Mouse (Mus musculus) heart, embryonic 11.5 days (tissue): Measurements from ENCODE around the gene Stau1. TPM values are rescaled to one million over a fixed set of nuclear protein-coding genes. Genes with fewer than 3 reads are reported as not detected.

Experiments
- ATAC-seq: fragments of 200-750 bp; cut with Nextera tagmentation; replicated peaks from 2 replicates; pipeline ENCODE4 v1.8.0; 2017; ENCODE audit warnings: moderate library complexity; ENCODE audit not compliant: insufficient number of reproducible peaks, low FRiP score, low TSS enrichment
- H3K27ac ChIP-seq: fragments of 300-500 bp; sonication (generic); 2 replicates; pipeline ENCODE4 v1.5.1; 2014; ENCODE audit warnings: mild to moderate bottlenecking, low read depth, low read length
- H3K27me3 ChIP-seq: fragments of 300-500 bp; sonication (generic); 2 replicates; pipeline ENCODE4 v1.6.1; 2014; ENCODE audit warnings: mild to moderate bottlenecking, low read length, mixed read lengths; ENCODE audit not compliant: control insufficient read depth, insufficient read depth
- H3K36me3 ChIP-seq: fragments of 300-500 bp; sonication (generic); 2 replicates; pipeline ENCODE4 v1.6.1; 2014; ENCODE audit warnings: mild to moderate bottlenecking, low read length, moderate library complexity, mixed read lengths; ENCODE audit not compliant: control insufficient read depth, insufficient read depth
- H3K4me1 ChIP-seq: fragments of 300-500 bp; sonication (generic); 2 replicates; pipeline ENCODE4 v1.6.1; 2014; ENCODE audit warnings: low read length; ENCODE audit not compliant: control insufficient read depth, insufficient read depth
- H3K4me2 ChIP-seq: fragments of 300-500 bp; sonication (generic); 2 replicates; pipeline ENCODE4 v1.6.1; 2014; ENCODE audit warnings: mild to moderate bottlenecking, moderate library complexity
- H3K4me3 ChIP-seq: fragments of 300-500 bp; sonication (generic); 2 replicates; pipeline ENCODE4 v1.5.1; 2014; ENCODE audit warnings: low read depth, low read length
- H3K9ac ChIP-seq: fragments of 300-500 bp; sonication (generic); 2 replicates; pipeline ENCODE4 v1.6.1; 2014; ENCODE audit warnings: mild to moderate bottlenecking, low read depth, low read length, moderate library complexity
- H3K9me3 ChIP-seq: fragments of 300-500 bp; sonication (generic); replicated peaks from 2 replicates; pipeline ENCODE4 v1.6.1; 2016; ENCODE audit warnings: low read length; ENCODE audit not compliant: control insufficient read depth
- WGBS: fragments of 180-500 bp; shearing (Covaris S2); extraction: QIAGEN DNeasy Blood & Tissue Kit; methylation state at CpG from one replicate; pipeline ENCODE4 v1.1.7; 2014; ENCODE audit not compliant: insufficient replicate concordance; 5-methylcytosine and 5-hydroxymethylcytosine counted together
- polyA plus RNA-seq: library from polyadenylated mRNA; unstranded; fragments of >200 nt; fragmentation: Nextera tagmentation; extraction: Ambion mirVana; gene quantifications from 2 replicates; pipeline ENCODE4 v1.2.1, GENCODE M21; 2014

Stau1 gene
- polyA plus RNA-seq, 1 experiment from 2014 or later: 55.6 TPM

GRCm38 (mm10) chr2:167004099-167004854 is 8.2 kb upstream of the Stau1 start:
- Histone ChIP-seq H3K9me3 (no peaks in the 10 kb centered on the region), H3K4me2 (no peak overlapping the region), H3K27me3 (no peaks in the 10 kb centered on the region), H3K9ac (no peak overlapping the region), H3K36me3 (no peaks in the 10 kb centered on the region), H3K4me1 (no peaks in the 10 kb centered on the region), H3K4me3 (no peak overlapping the region), H3K27ac (no peak overlapping the region)
- 42% methylated on average over 8 of the region's 8 CpGs for whole genome bisulfite sequencing
- no peak for ATAC-seq

DNA sequence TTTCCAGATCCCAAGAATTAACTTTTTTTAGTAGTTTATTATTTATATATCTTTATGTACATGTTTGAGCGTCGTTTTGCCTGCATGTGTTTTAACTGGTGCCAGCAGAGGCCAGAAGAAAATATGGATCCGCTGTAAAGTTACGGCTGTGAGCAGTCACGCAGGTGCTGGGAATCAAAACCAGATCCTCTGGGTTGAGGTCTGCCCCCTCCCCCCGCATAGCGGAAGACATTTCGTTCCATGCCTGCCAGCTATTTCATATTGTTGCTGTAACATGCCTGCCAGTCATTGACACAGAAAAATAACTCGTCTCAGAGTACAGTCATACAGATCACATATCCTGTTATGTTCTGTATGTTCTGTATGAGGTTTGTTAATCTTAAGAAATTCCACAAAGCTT is 5.4 kb upstream of the Stau1 start:
- Histone ChIP-seq H3K27me3 (no peaks in the 10 kb centered on the region), H3K36me3 (no peaks in the 10 kb centered on the region), H3K27ac (no peak overlapping the region), H3K4me1 (no peaks in the 10 kb centered on the region), H3K9me3 (no peaks in the 10 kb centered on the region), H3K4me3 (no peak overlapping the region), H3K4me2 (no peak overlapping the region), H3K9ac (no peak overlapping the region)
- ATAC-seq: no peak
- 79% methylated on average over 9 of the region's 9 CpGs for WGBS

DNA sequence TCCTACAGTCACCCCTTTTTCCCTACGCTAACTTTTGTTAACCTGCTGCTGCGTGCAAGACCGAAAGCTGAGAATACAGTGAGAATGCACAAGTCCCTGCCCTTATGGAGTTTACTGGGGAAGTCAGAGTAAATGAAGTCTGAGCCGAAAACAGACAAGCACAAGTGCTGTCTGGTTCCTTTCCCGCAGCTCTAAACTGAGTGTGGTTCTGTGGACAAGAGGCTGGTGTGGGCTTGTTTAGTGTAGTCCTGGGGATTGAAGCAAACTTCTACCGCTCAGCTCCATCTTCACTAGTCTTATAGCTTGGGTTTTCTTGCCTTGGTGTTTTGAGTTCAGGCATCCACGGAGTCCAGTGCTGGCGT is 415 bp upstream of the Stau1 start:
- ATAC-seq: peak; percentile 24
- H3K9me3 ChIP-seq: no peaks in the 10 kb centered on the region
- no peaks in the 10 kb centered on the region for H3K27me3 ChIP-seq
- H3K4me1 ChIP-seq: peaks cover 18% of the 10 kb centered on the region
- peak overlapping the region; percentile 98 for H3K27ac ChIP-seq
- peak overlapping the region; percentile 80 for H3K9ac ChIP-seq
- H3K4me3 ChIP-seq: peak overlapping the region; percentile 85
- no peaks in the 10 kb centered on the region for H3K36me3 ChIP-seq
- WGBS: 35% methylated on average over 8 of the region's 8 CpGs
- H3K4me2 ChIP-seq: peak overlapping the region; percentile 63

DNA sequence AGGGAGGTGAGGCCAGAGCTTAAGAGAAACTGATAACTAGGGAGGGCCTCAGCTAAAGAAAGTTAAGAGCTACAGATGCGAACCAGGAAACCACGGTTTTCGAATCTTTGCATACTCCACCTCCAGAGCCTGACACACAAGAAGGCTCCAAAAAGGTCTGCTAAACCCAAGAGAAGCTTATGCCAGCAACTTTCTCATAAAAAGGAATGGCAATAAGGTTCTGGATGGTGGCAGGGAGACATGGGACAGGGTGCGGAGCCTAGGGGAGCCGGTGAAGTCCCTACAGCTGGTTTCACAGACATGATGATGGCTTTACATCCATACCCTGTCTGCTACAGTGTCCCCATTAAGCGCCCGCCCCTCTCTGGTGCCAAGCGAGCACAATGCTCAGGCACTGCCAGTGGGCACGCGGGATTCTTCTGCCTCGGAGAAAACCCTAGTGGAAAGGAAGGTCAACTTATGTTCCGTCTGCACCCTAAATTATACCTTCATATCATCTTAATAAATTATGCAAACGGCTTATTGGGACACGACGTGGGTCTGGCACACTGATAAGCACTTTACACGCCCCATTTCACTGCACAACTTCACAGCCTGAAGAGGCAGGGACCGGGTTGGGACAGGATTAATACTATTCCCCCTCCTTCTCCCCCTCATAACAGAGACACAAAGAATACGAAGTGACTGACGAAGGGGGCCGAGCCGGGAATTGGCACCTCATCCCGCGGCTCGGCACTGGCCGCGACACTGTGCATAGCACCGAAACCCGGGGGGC is 891 bp downstream of the Stau1 start:
- Histone ChIP-seq H3K27ac (peak overlapping the region; percentile 98), H3K9me3 (no peaks in the 10 kb centered on the region), H3K36me3 (no peaks in the 10 kb centered on the region), H3K27me3 (no peaks in the 10 kb centered on the region), H3K9ac (peak overlapping the region; percentile 94), H3K4me3 (peak overlapping the region; percentile 85), H3K4me2 (peak overlapping the region; percentile 95), H3K4me1 (peaks cover 26% of the 10 kb centered on the region)
- ATAC-seq: no peak
- 3% methylated on average over 28 of the region's 28 CpGs for WGBS

- H3K9me3 ChIP-seq: no peaks in the 10 kb centered on the region
- ATAC-seq: no peak
- H3K9ac ChIP-seq: no peak overlapping the region
- peaks cover 26% of the 10 kb centered on the region for H3K4me1 ChIP-seq
- no peak overlapping the region for H3K27ac ChIP-seq
- no peaks in the 10 kb centered on the region for H3K27me3 ChIP-seq
- no peak overlapping the region for H3K4me3 ChIP-seq
- H3K36me3 ChIP-seq: no peaks in the 10 kb centered on the region
- no peak overlapping the region for H3K4me2 ChIP-seq
These were observed 4.2 kb downstream of the Stau1 start for GRCm38 (mm10) chr2:166991945-166992344.

- Histone ChIP-seq H3K27me3 (no peaks in the 10 kb centered on the region), H3K9me3 (no peaks in the 10 kb centered on the region), H3K4me1 (peaks cover 26% of the 10 kb centered on the region), H3K4me2 (no peak overlapping the region), H3K36me3 (no peaks in the 10 kb centered on the region), H3K9ac (no peak overlapping the region), H3K4me3 (no peak overlapping the region), H3K27ac (no peak overlapping the region)
- WGBS: 72% methylated on average over 7 of the region's 7 CpGs
- no peak for ATAC-seq
These were observed 5.2 kb downstream of the Stau1 start for GRCm38 (mm10) chr2:166990861-166991260.

DNA sequence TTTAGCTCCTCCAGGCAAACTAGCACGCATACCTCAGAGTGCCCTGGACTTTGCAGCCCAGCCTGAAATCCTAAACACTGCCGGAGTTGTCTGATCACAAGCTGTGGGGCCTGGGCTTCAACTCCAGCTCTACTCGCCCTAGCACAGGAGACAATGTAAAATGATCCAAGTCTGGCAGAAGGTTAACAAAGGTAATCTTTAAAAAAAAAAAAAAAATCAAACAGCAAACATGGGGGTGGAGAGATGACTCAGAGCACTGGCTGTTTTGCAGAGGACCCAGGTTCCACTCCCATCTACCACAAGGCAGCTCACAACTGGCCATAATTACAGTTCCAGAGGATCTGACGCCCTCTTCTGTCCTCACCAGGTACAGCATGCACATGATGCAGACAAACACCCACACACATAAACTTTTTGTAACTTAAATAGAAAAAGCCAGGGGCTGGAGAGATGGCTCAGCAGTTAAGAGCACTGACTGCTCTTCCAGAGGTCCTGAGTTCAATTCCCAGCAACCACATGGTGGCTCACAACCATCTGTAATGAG is 12.7 kb downstream of the Stau1 start:
- ATAC-seq: no peak
- Histone ChIP-seq H3K4me2 (no peak overlapping the region), H3K9ac (no peak overlapping the region), H3K4me1 (no peaks in the 10 kb centered on the region), H3K27me3 (no peaks in the 10 kb centered on the region), H3K36me3 (no peaks in the 10 kb centered on the region), H3K4me3 (no peak overlapping the region), H3K9me3 (no peaks in the 10 kb centered on the region), H3K27ac (no peak overlapping the region)
- WGBS: 80% methylated on average over 4 of the region's 4 CpGs

- H3K27me3 ChIP-seq: no peaks in the 10 kb centered on the region
- 0 out of 2 replicates have a peak, but pooled peaks cover 5% of the 10 kb centered on the region for H3K4me1 ChIP-seq
- no peak overlapping the region for H3K9ac ChIP-seq
- H3K4me2 ChIP-seq: no peak overlapping the region
- H3K27ac ChIP-seq: no peak overlapping the region
- no peak for ATAC-seq
- no peak overlapping the region for H3K4me3 ChIP-seq
- WGBS: 83% methylated on average over 2 of the region's 2 CpGs
- H3K36me3 ChIP-seq: no peaks in the 10 kb centered on the region
- H3K9me3 ChIP-seq: no peaks in the 10 kb centered on the region
These were observed 15.9 kb downstream of the Stau1 start for GRCm38 (mm10) chr2:166980161-166980560.
